Mouse (Mus musculus) gastrocnemius, adult 2 months (tissue): ENCODE measurements around the gene Plxna4. TPM values are rescaled to one million over a fixed set of nuclear protein-coding genes. Genes with fewer than 3 reads are reported as not detected.

Experiments used
- DNase-seq: peaks from one replicate; pipeline ENCODE4 v3.0.0; 2022
- H3K27ac ChIP-seq: fragments of 200-600 bp; 2 replicates; pipeline ENCODE4 v1.8.1; 2022; ENCODE audit warnings: mild to moderate bottlenecking
- H3K4me3 ChIP-seq: fragments of 200-600 bp; 2 replicates; pipeline ENCODE4 v1.8.1; 2022; ENCODE audit warnings: mild to moderate bottlenecking, moderate library complexity
- CTCF ChIP-seq: fragments of 200-600 bp; IDR thresholded peaks from 2 replicates; pipeline ENCODE4 v1.8.1; 2022; ENCODE audit warnings: antibody characterized with exemption, mild to moderate bottlenecking, moderate library complexity
- intact Hi-C: fragments of 180-260 bp; cut with DNase I; formaldehyde crosslinking; loops from one replicate; pipeline ENCODE4 v1.15.1; 2025
- total RNA-seq, 2 experiments: library from RNA; stranded (reverse); gene quantifications; 2 replicates each; pipeline ENCODE4 v1.2.3; 2021

Gene Plxna4
- total RNA-seq, 2 experiments from 2014 or later = 1.4 to 4.6 TPM

DNA sequence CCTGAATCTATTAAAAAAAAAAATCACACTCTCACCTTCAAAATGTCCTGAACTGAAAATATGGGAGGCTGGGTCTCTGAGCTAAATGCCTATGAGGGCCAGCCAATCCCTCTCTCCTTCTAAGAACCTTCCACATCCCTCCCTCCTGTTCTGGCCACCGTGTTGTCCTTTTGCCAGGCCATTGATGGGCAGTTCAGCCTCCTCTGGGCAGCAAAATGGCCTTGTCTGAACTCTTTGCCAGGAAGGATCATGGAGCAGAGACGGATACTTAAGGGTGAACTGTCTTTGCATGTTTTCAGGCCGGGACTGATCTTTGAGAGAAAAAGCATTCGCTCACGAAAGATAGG is 408.0 kb downstream of the Plxna4 start:
- no peak for DNase-seq
- H3K27ac ChIP-seq = no peak overlapping the region
- TF ChIP-seq CTCF = no peak
- no peak overlapping the region for H3K4me3 ChIP-seq
- intact Hi-C loops = no loop called here

DNA sequence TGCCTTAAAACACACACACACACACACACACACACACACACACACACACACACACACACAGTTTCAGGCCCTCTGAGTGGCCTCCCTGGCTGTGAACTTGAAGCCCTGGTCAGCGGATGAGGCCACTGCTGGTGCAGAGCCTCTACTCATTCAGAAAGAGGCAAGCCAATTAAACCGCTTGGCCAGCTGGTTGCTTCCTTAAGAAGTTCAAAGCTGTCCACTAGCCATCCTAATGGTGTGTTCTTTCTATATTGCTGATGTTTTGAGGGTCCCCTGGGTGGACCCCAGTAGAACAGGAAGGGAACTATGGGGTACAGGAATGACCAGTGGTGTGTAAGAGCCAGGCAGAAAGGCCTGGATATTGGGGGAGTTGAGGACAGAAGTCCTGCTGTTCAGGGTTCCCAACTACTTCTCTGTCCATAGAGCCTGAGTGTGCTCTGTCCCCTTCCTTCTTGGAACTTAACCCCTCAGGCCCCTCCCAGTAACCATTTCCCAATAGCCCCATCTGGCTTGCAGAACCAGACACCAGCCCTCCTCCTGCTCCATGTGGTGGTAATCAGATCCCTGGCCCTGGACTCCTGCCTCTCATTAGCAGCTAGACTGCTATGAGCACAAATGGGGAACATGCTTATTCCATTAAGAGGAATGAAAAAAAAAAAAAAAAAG is 408.5 kb downstream of the Plxna4 start:
- Histone ChIP-seq H3K27ac (no peak overlapping the region), H3K4me3 (no peak overlapping the region)
- DNase-seq = peak; percentile 57
- intact Hi-C loops = no loop called here
- TF ChIP-seq CTCF = no peak

DNA sequence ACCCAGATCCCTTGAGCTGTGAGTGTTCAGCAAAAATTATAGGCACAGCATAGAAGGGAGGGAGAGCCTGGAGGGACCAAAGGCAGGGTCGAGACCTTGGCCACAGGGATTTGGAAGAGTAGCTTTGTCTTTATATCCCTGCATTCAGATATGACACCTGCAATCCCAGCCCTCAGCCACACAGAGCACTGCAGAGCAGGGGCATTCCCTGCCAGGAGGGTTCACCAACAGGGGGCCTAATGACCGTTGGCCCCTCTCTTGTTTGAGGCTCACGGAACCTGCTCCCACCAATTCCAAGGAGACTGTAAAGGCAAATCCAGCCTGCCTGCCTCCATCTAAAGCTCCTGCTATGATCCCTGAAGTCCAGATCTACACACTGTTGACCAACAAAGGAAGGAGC is 410.1 kb downstream of the Plxna4 start:
- intact Hi-C loops = no loop called here
- Histone ChIP-seq H3K4me3 (no peak overlapping the region), H3K27ac (no peak overlapping the region)
- no peak for DNase-seq
- TF ChIP-seq CTCF = no peak

- peak; percentile 27 for DNase-seq
- intact Hi-C loops = no loop called here
- H3K27ac ChIP-seq = no peak overlapping the region
- H3K4me3 ChIP-seq = no peak overlapping the region
- no peak for TF ChIP-seq CTCF
Observed at GRCm38 (mm10) chr6:32167725-32168124, 420.3 kb downstream of the Plxna4 start.

GRCm38 (mm10) chr6:32160370-32160769 is 427.6 kb downstream of the Plxna4 start:
- intact Hi-C loops = no loop called here
- no peak overlapping the region for H3K4me3 ChIP-seq
- DNase-seq = no peak
- TF ChIP-seq CTCF = no peak
- no peak overlapping the region for H3K27ac ChIP-seq

DNA sequence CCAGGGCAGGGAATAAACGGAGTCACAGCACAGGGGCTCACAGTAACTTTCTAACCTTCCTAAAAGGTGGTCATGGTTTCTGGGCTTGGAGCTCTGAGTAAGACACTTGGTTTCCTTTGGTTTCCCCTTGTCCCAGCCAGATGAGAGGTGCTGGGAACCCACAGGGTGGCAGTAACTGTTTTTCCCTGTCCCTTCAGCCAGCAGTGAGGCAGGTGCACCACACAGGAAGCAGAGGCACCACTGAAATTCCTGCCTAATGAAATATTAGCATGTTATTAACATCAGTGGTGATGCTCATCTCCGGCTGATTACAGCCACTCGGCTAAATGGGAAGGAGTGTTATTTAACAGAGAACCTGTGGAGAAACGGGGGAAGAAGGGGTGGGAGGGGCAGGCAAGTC is 428.1 kb downstream of the Plxna4 start:
- H3K27ac ChIP-seq = no peak overlapping the region
- DNase-seq = no peak
- no peak for TF ChIP-seq CTCF
- no peak overlapping the region for H3K4me3 ChIP-seq
- intact Hi-C loops = no loop called here

DNA sequence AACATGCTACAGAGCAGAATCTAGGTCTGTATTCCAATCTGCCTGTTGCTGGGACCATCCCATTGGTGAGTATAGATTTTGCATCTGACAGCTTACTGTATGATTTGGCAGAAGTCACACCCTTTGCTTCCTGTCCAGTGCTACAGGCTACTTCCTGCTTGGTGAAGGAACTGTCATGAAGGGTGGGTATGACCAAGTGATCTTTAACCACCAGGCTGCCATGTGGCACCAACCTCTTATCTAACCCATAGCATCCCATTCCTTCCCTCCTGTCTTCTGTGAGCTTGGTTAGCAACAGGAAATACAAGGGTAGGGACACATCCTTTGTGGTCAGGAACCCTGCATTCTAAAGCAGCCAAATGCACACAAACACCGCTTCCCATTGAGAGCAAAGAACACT is 429.6 kb downstream of the Plxna4 start:
- DNase-seq = no peak
- Histone ChIP-seq H3K27ac (no peak overlapping the region), H3K4me3 (no peak overlapping the region)
- intact Hi-C loops = no loop called here
- TF ChIP-seq CTCF = no peak

GRCm38 (mm10) chr6:32153170-32153569 is 434.8 kb downstream of the Plxna4 start:
- intact Hi-C loops = no loop called here
- Histone ChIP-seq H3K27ac (no peak overlapping the region), H3K4me3 (no peak overlapping the region)
- no peak for TF ChIP-seq CTCF
- no peak for DNase-seq

- intact Hi-C loops = no loop called here
- Histone ChIP-seq H3K27ac (no peak overlapping the region), H3K4me3 (no peak overlapping the region)
- no peak for TF ChIP-seq CTCF
- no peak for DNase-seq
Observed at GRCm38 (mm10) chr6:32150836-32151235, 437.2 kb downstream of the Plxna4 start.

GRCm38 (mm10) chr6:32144771-32145170 is 443.2 kb downstream of the Plxna4 start:
- intact Hi-C loops = no loop called here
- Histone ChIP-seq H3K4me3 (no peak overlapping the region), H3K27ac (no peak overlapping the region)
- no peak for TF ChIP-seq CTCF
- no peak for DNase-seq

- intact Hi-C loops = no loop called here
- H3K4me3 ChIP-seq = no peak overlapping the region
- no peak for TF ChIP-seq CTCF
Observed at GRCm38 (mm10) chr6:32139537-32139936, 448.5 kb downstream of the Plxna4 start.

DNA sequence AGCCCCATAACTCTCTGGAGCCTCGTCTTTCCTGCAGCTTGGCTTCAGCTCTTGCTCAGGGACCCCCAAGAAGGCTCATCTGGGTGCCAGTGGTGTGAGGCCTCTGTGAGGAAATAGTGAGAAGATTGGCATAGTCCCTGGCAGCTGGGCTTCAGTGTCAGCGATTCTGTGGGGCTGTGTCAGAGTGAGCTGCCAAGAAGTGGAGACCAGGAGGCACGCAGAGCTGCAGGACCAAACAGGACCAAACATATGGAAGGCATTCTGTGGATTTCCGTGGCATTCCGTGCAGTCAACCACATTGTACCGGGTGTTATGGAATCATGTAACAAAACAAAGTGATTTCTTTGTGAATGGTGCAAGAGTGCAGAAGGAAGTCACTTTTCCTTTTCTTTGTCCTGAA is 461.1 kb downstream of the Plxna4 start:
- no peak overlapping the region for H3K4me3 ChIP-seq
- TF ChIP-seq CTCF = no peak
- no peak overlapping the region for H3K27ac ChIP-seq
- DNase-seq = no peak
- intact Hi-C loops = no loop called here

More at GRCm38 (mm10) chr6:32139537-32139936, 448.5 kb downstream of the Plxna4 start:
- no peak overlapping the region for H3K27ac ChIP-seq
- no peak for DNase-seq

DNA sequence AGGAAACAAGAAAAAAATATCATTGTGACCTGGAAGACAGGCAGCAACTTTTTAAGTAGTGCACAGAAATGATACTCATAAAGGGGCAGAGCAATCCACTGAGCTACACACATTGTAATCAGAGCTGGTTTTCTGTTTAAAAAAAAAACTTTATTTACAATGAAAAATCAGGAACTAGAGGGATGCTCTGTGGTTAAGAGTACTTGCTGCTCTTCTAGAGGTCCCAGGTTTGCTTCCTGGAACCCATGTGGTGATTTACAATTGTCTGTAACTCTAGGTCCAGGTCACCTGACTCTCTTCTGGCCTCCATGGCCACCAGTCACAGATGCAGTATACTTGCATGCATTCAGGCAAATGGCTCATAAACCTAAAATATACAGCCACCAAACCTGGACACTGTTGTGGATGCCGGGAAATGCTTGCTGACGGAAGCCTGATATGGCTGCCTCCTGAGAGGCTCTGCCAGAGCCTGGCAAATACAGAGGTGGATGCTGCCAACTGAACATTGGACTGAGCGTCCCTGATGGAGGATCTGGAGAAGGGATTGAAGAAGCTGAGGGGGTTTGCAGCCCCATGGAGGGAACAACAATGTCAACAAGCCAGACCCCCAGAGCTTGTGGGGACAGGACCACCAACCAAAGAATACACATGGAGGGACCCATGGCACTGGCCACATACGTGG is 465.3 kb downstream of the Plxna4 start:
- intact Hi-C loops = no loop called here
- TF ChIP-seq CTCF = no peak
- DNase-seq = no peak

GRCm38 (mm10) chr6:32120931-32121330 is 467.1 kb downstream of the Plxna4 start:
- no peak for DNase-seq
- no peak for TF ChIP-seq CTCF
- intact Hi-C loops = no loop called here
- Histone ChIP-seq H3K4me3 (no peak overlapping the region), H3K27ac (no peak overlapping the region)

More for the DNA sequence above, 465.3 kb downstream of the Plxna4 start:
- no peak overlapping the region for H3K27ac ChIP-seq
- H3K4me3 ChIP-seq = no peak overlapping the region
